Mouse (Mus musculus): ENCODE measurements around the gene Cpb1. TPM values are rescaled to one million over a fixed set of nuclear protein-coding genes. Genes with fewer than 3 reads are reported as not detected.

Cpb1 gene
- polyA plus RNA-seq (2012; rRNA removed), result 0.16 and 0.20 TPM in 2 replicates

GRCm38 (mm10) chr3:20275633-20276032, at the start of gene Cpb1:
Gene Cpb1, minus strand, starts transcription at chr3:20275733.
- no peak for DNase-seq (ENCODE audit: low read depth)

GRCm38 (mm10) chr3:20317233-20317632, 41.7 kb upstream of the Cpb1 start:
- no peak for DNase-seq (ENCODE audit: low read depth)

- DNase-seq (ENCODE audit: low read depth), result no peak
These were observed 33.6 kb upstream of the Cpb1 start for GRCm38 (mm10) chr3:20309142-20309541.

- no peak for DNase-seq (ENCODE audit: low read depth)
These were observed 31.7 kb upstream of the Cpb1 start for GRCm38 (mm10) chr3:20307256-20307655.

GRCm38 (mm10) chr3:20304758-20305352, 29.3 kb upstream of the Cpb1 start:
- DNase-seq (ENCODE audit: low read depth), result no peak

GRCm38 (mm10) chr3:20295546-20295945, 20.0 kb upstream of the Cpb1 start:
- DNase-seq (ENCODE audit: low read depth), result no peak

- no peak for DNase-seq (ENCODE audit: low read depth)
These were observed 19.2 kb upstream of the Cpb1 start for GRCm38 (mm10) chr3:20294542-20295348.

GRCm38 (mm10) chr3:20291370-20291769, 15.8 kb upstream of the Cpb1 start:
- no peak for DNase-seq (ENCODE audit: low read depth)

- no peak for DNase-seq (ENCODE audit: low read depth)
These were observed 13.2 kb upstream of the Cpb1 start for GRCm38 (mm10) chr3:20288761-20289160.

GRCm38 (mm10) chr3:20281796-20282195, 6.3 kb upstream of the Cpb1 start:
- DNase-seq (ENCODE audit: low read depth), result no peak

- DNase-seq (ENCODE audit: low read depth), result no peak
These were observed 20.7 kb downstream of the Cpb1 start for GRCm38 (mm10) chr3:20254566-20255479.

- DNase-seq (ENCODE audit: low read depth), result no peak
These were observed 31.6 kb downstream of the Cpb1 start for GRCm38 (mm10) chr3:20243913-20244312.

- DNase-seq (ENCODE audit: low read depth), result no peak
These were observed 33.5 kb downstream of the Cpb1 start, which contains the start of gene Cpa3 for GRCm38 (mm10) chr3:20242050-20242449. Gene Cpa3, minus strand, starts transcription at chr3:20242181.

GRCm38 (mm10) chr3:20239741-20240140, 35.8 kb downstream of the Cpb1 start:
- no peak for DNase-seq (ENCODE audit: low read depth)

- no peak for DNase-seq (ENCODE audit: low read depth)
These were observed 38.6 kb downstream of the Cpb1 start for GRCm38 (mm10) chr3:20236965-20237364.

GRCm38 (mm10) chr3:20229027-20229426, 46.5 kb downstream of the Cpb1 start:
- no peak for DNase-seq (ENCODE audit: low read depth)

GRCm38 (mm10) chr3:20225429-20225828, 50.1 kb downstream of the Cpb1 start:
- no peak for DNase-seq (ENCODE audit: low read depth)

- DNase-seq (ENCODE audit: low read depth), result no peak
These were observed 52.4 kb downstream of the Cpb1 start for GRCm38 (mm10) chr3:20222926-20223698.

GRCm38 (mm10) chr3:20222136-20222535, 53.4 kb downstream of the Cpb1 start:
- no peak for DNase-seq (ENCODE audit: low read depth)

GRCm38 (mm10) chr3:20198869-20199268, 76.7 kb downstream of the Cpb1 start:
- no peak for DNase-seq (ENCODE audit: low read depth)
